Mouse (Mus musculus): ENCODE measurements at regions not wholly inside any gene's neighbourhood (a gene's known extent, or its start where the extent isn't known, plus 50 kb on each side); places are given as distances from the start of the nearest gene placed in this dataset.

DNA sequence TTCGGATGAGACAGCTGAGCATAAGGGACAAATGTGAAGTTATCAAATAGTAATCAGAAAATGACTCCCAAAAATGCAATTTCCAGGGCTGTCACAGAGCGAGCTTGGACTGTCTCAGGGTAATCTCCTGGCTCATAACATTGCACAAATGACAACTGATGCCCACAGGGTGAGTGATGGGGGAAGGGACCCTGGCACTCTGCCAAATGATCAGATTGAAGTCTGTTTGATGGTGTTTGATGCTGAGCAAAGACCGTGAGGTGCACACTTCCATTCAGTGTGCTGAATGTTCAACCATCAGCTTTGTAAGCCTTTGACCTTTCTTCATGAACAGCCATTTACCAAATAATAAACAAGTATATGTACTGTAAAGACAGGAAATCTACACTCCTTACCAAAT, 169.4 kb upstream of the Sash1 start:
- TF ChIP-seq SIN3A (IDR thresholded peaks at IDR 0.05; ENCODE audit: low read length) (no peak), CHD2 (IDR thresholded peaks at IDR 0.05; ENCODE audit: low read length) (no peak), HCFC1 (IDR thresholded peaks at IDR 0.05; ENCODE audit: low read depth, low read length) (no peak), USF1 (IDR thresholded peaks at IDR 0.05; ENCODE audit: low read depth, low read length) (no peak), POLR2A (IDR thresholded peaks at IDR 0.05; ENCODE audit: low read depth, low read length) (no peak), EP300 (IDR thresholded peaks at IDR 0.05; ENCODE audit: low read length) (no peak)

All from CH12.LX (cell line).